Mouse (Mus musculus): ENCODE measurements around the gene Ctc1.
"Not testable (repeated sequence)": the region's sequence is repeated elsewhere in the genome, so short reads cannot be mapped to it uniquely, and the experiment has no call there.

DNA sequence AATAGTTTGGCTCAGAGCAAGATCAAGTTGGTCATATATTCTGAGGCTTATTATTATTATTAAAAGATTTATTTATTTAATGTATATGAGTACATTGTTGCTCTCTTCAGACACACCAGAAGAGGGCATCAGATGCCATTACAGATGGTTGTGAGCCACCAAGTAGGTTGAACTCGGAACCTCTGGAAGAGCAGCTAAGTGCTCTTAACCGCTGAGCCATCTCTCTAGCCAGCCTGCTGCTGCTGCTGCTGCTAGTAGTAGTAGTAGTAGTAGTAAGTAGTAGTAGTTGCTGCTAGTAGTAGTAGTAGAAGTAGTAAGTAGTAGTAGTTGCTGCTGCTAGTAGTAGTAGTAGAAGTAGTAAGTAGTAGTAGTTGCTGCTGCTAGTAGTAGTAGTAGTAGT is 4.3 kb upstream of the Ctc1 start:
- not testable (repeated sequence) for TF ChIP-seq POLR2A, CTCF (IDR thresholded peaks at IDR 0.05; ENCODE audit: extremely low read depth, insufficient read depth, low read length)
